Mouse (Mus musculus) liver, embryonic 13.5 days (tissue): ENCODE results near the gene Gm9. TPM values are rescaled to one million over a fixed set of nuclear protein-coding genes. Genes with fewer than 3 reads are reported as not detected.

Experiments
- ATAC-seq: fragments of 200-750 bp; cut with Nextera tagmentation; 2 replicates; pipeline ENCODE4 v1.8.0; 2017; ENCODE audit warnings: low read depth, mild to moderate bottlenecking, moderate number of reproducible peaks, moderate library complexity
- DNase-seq: peaks from one replicate; pipeline ENCODE4 v3.0.0; 2022
- H3K27ac ChIP-seq: fragments of 300-500 bp; sonication (generic); 2 replicates; pipeline ENCODE4 v1.5.1; 2015; ENCODE audit warnings: moderate library complexity, mild to moderate bottlenecking, inconsistent platforms
- H3K27me3 ChIP-seq: fragments of 300-500 bp; sonication (generic); 2 replicates; pipeline ENCODE4 v1.6.1; 2015; ENCODE audit warnings: mild to moderate bottlenecking, inconsistent platforms
- H3K36me3 ChIP-seq: fragments of 300-500 bp; sonication (generic); 2 replicates; pipeline ENCODE4 v1.6.1; 2015; ENCODE audit warnings: mild to moderate bottlenecking, inconsistent platforms
- H3K4me1 ChIP-seq: fragments of 300-500 bp; sonication (generic); replicated peaks from 2 replicates; pipeline ENCODE4 v1.6.1; 2015; ENCODE audit warnings: inconsistent platforms
- H3K4me2 ChIP-seq: fragments of 300-500 bp; sonication (generic); 2 replicates; pipeline ENCODE4 v1.6.1; 2015; ENCODE audit warnings: inconsistent platforms, mild to moderate bottlenecking, moderate library complexity
- H3K4me3 ChIP-seq: fragments of 300-500 bp; sonication (generic); replicated peaks from 2 replicates; pipeline ENCODE4 v1.5.1; 2015; ENCODE audit warnings: mild to moderate bottlenecking, inconsistent platforms
- H3K9ac ChIP-seq: fragments of 300-500 bp; sonication (generic); 2 replicates; pipeline ENCODE4 v1.6.1; 2015; ENCODE audit warnings: mild to moderate bottlenecking, inconsistent platforms
- H3K9me3 ChIP-seq: fragments of 300-500 bp; sonication (generic); replicated peaks from 2 replicates; pipeline ENCODE4 v1.6.1; 2016; ENCODE audit warnings: inconsistent platforms
- WGBS: fragments of 180-500 bp; shearing (Covaris S2); methylation state at CpG from one replicate; pipeline ENCODE4 v1.1.7; 2015; ENCODE audit not compliant: insufficient replicate concordance; 5-methylcytosine and 5-hydroxymethylcytosine counted together
- polyA plus RNA-seq: library from polyadenylated mRNA; unstranded; fragments of >200 nt; fragmentation: Nextera tagmentation; extraction: Ambion mirVana; gene quantifications from 2 replicates; pipeline ENCODE4 v1.2.1, GENCODE M21; 2015

Gm9 gene
- polyA plus RNA-seq, 1 experiment from 2014 or later = not detected

- ATAC-seq (no peak), DNase-seq (no peak)
- H3K4me1 ChIP-seq = no peaks in the 10 kb centered on the region
- no peak overlapping the region for H3K4me2 ChIP-seq
- no peaks in the 10 kb centered on the region for H3K9me3 ChIP-seq
- WGBS = 81% methylated on average over 18 of the region's 18 CpGs
- H3K27ac ChIP-seq = no peak overlapping the region
- H3K4me3 ChIP-seq = no peak overlapping the region
- H3K36me3 ChIP-seq = no peaks in the 10 kb centered on the region
- H3K27me3 ChIP-seq = no peaks in the 10 kb centered on the region
- H3K9ac ChIP-seq = no peak overlapping the region
Measured at GRCm38 (mm10) chrX:37163115-37163514, 47.7 kb downstream of the Gm9 start.

- DNase-seq (no peak), ATAC-seq (no peak)
- Histone ChIP-seq H3K36me3 (no peaks in the 10 kb centered on the region), H3K9me3 (no peaks in the 10 kb centered on the region), H3K27me3 (no peaks in the 10 kb centered on the region), H3K4me3 (no peak overlapping the region), H3K27ac (no peak overlapping the region), H3K9ac (no peak overlapping the region), H3K4me1 (no peaks in the 10 kb centered on the region), H3K4me2 (no peak overlapping the region)
- 68% methylated on average over 10 of the region's 10 CpGs for WGBS
Measured at GRCm38 (mm10) chrX:37161169-37161568, 49.7 kb downstream of the Gm9 start.

Other genes with a start within 250 kb of the Gm9 start
- 5.0 and 5.9 TPM in 2 replicates for gene Sept6, start 219.2 kb downstream of the Gm9 start, polyA plus RNA-seq
- gene Sowahd, start 162.2 kb downstream of the Gm9 start, polyA plus RNA-seq = 0.14 TPM in 1 of 2 replicates, not detected in the other
- gene Rpl39, start 125.6 kb downstream of the Gm9 start, polyA plus RNA-seq = 514 and 551 TPM in 2 replicates
- gene Upf3b, start 100.7 kb downstream of the Gm9 start, polyA plus RNA-seq = 13.0 and 14.7 TPM in 2 replicates
- 6.8 and 9.8 TPM in 2 replicates for gene Nkap, start 84.2 kb downstream of the Gm9 start, polyA plus RNA-seq
- gene Akap14, start 42.2 kb downstream of the Gm9 start, polyA plus RNA-seq = not detected in 2 replicates
- 227 and 254 TPM in 2 replicates for gene Ndufa1, start 19.9 kb downstream of the Gm9 start, polyA plus RNA-seq
- 3.0 and 3.6 TPM in 2 replicates for gene Rnf113a1, start 19.8 kb downstream of the Gm9 start, polyA plus RNA-seq
- not detected in 2 replicates for gene Rhox1, start 11.2 kb upstream of the Gm9 start, polyA plus RNA-seq
- not detected in 2 replicates for gene Rhox2a, start 33.9 kb upstream of the Gm9 start, polyA plus RNA-seq
- not detected in 2 replicates for gene Rhox3a, start 38.9 kb upstream of the Gm9 start, polyA plus RNA-seq
- not detected in 2 replicates for gene Rhox4a, start 54.3 kb upstream of the Gm9 start, polyA plus RNA-seq
- gene Rhox3a2, start 169.0 kb upstream of the Gm9 start, polyA plus RNA-seq = not detected in 2 replicates
- gene Rhox4a2, start 179.8 kb upstream of the Gm9 start, polyA plus RNA-seq = not detected in 2 replicates
- gene Rhox2b, start 201.0 kb upstream of the Gm9 start, polyA plus RNA-seq = not detected in 2 replicates
- not detected in 2 replicates for gene Rhox4b, start 221.5 kb upstream of the Gm9 start, polyA plus RNA-seq
- not detected in 2 replicates for gene Rhox2c, start 242.6 kb upstream of the Gm9 start, polyA plus RNA-seq
- not detected in 2 replicates for gene Rhox3c, start 247.5 kb upstream of the Gm9 start, polyA plus RNA-seq